Mouse (Mus musculus) CH12.LX (cell line): ENCODE measurements around the gene 9130019O22Rik. TPM values are rescaled to one million over a fixed set of nuclear protein-coding genes. Genes with fewer than 3 reads are reported as not detected.
A peak's percentile ranks its signal among the peaks of the same experiment; 100 is the strongest.
"Not testable (repeated sequence)": the region's sequence is repeated elsewhere in the genome, so short reads cannot be mapped to it uniquely, and the experiment has no call there.

Source experiments
- DNase-seq: peaks from one replicate; pipeline ENCODE4 v3.0.0-alpha.2; 2013; ENCODE audit errors: extremely low read depth
- H3K27ac ChIP-seq: 2 replicates; pipeline ENCODE4 v1.5.1; 2012; ENCODE audit warnings: low read depth, mild to moderate bottlenecking, control low read depth, moderate library complexity; ENCODE audit not compliant: insufficient read depth
- H3K27me3 ChIP-seq: replicated peaks from 2 replicates; pipeline ENCODE3; 2012; ENCODE audit warnings: inconsistent platforms
- H3K36me3 ChIP-seq, 2 experiments: replicated peaks in 1 of 2; 2 replicates each; pipeline versions ENCODE3 to v1.6.1; 2012; ENCODE audit warnings: inconsistent platforms in 1 of 2, low read length in 1 of 2, mild to moderate bottlenecking in 1 of 2, mixed read lengths in 1 of 2, moderate library complexity in 1 of 2; ENCODE audit not compliant: control insufficient read depth in 1 of 2, insufficient read depth in 1 of 2
- H3K4me1 ChIP-seq, 2 experiments: 2 replicates each; pipeline ENCODE4 v1.6.1; 2012; ENCODE audit warnings: inconsistent platforms in 1 of 2, moderate library complexity in 1 of 2; ENCODE audit not compliant: insufficient read depth in 2 of 2, control insufficient read depth in 1 of 2
- H3K4me2 ChIP-seq: 2 replicates; pipeline ENCODE4 v1.6.1; 2012; ENCODE audit warnings: low read depth, mild to moderate bottlenecking, control low read depth; ENCODE audit not compliant: poor library complexity, insufficient read depth, severe bottlenecking
- H3K4me3 ChIP-seq, 3 experiments: fragments of 150-350 bp in 1 of 3; sonication (generic) in 1 of 3; replicated peaks in 1 of 3; 2 replicates each; pipeline versions ENCODE3 to v1.5.1; 2011 to 2012; ENCODE audit warnings: low read depth in 2 of 3, low read length in 2 of 3, mild to moderate bottlenecking in 2 of 3, moderate library complexity in 2 of 3, control low read depth in 1 of 3, improper control_type of control experiment in 1 of 3, inconsistent platforms in 1 of 3, mixed read lengths in 1 of 3; ENCODE audit not compliant: poor library complexity in 1 of 3
- H3K79me2 ChIP-seq: replicated peaks from 2 replicates; pipeline ENCODE4 v1.6.1; 2012; ENCODE audit warnings: mild to moderate bottlenecking, moderate library complexity; ENCODE audit not compliant: control insufficient read depth, poor library complexity, insufficient read depth, severe bottlenecking; ENCODE audit errors: extremely low read depth
- H3K9ac ChIP-seq: 2 replicates; pipeline ENCODE4 v1.6.1; 2012; ENCODE audit warnings: low read depth, mild to moderate bottlenecking, control low read depth, moderate library complexity; ENCODE audit not compliant: insufficient read depth
- H3K9me3 ChIP-seq: replicated peaks from 2 replicates; pipeline ENCODE3; 2012; ENCODE audit warnings: low read length, inconsistent platforms, mixed read lengths
- CTCF ChIP-seq, 2 experiments: IDR thresholded peaks in 1 of 2; conservative IDR thresholded peaks in 1 of 2; 2 replicates each; pipeline ENCODE4 v1.5.1; 2011 to 2012; ENCODE audit warnings: low read depth in 2 of 2, low read length in 2 of 2, improper control_type of control experiment in 1 of 2, inconsistent platforms in 1 of 2, mild to moderate bottlenecking in 1 of 2, moderate library complexity in 1 of 2
- ELF1 ChIP-seq: IDR thresholded peaks from 2 replicates; pipeline ENCODE4 v1.6.1; 2014; ENCODE audit warnings: low read depth, mild to moderate bottlenecking, inconsistent platforms, low read length, improper control_type of control experiment
- JUND ChIP-seq: conservative IDR thresholded peaks from 2 replicates; pipeline ENCODE4 v1.6.1; 2011; ENCODE audit warnings: low read depth, low read length, improper control_type of control experiment
- MAFK ChIP-seq: IDR thresholded peaks from 2 replicates; pipeline ENCODE4 v1.6.1; 2011; ENCODE audit warnings: low read length, improper control_type of control experiment; ENCODE audit not compliant: insufficient replicate concordance
- MYC ChIP-seq: IDR thresholded peaks from 2 replicates; pipeline ENCODE4 v1.6.1; 2011; ENCODE audit warnings: low read depth, mild to moderate bottlenecking, improper control_type of control experiment, low read length
- NRF1 ChIP-seq: IDR thresholded peaks from 2 replicates; pipeline ENCODE4 v1.6.1; 2014; ENCODE audit warnings: low read depth, mild to moderate bottlenecking, inconsistent platforms, low read length, improper control_type of control experiment, moderate library complexity
- PAX5 ChIP-seq: IDR thresholded peaks from 2 replicates; pipeline ENCODE4 v1.6.1; 2012; ENCODE audit warnings: low read length, inconsistent platforms, mixed read lengths
- POLR2AphosphoS2 ChIP-seq: IDR thresholded peaks from 2 replicates; pipeline ENCODE4 v1.6.1; 2011; ENCODE audit warnings: low read depth, low read length, improper control_type of control experiment
- RAD21 ChIP-seq: IDR thresholded peaks from 2 replicates; pipeline ENCODE4 v1.6.1; 2011; ENCODE audit warnings: low read depth, mild to moderate bottlenecking, low read length, improper control_type of control experiment, moderate library complexity
- SMC3 ChIP-seq: IDR thresholded peaks from 2 replicates; pipeline ENCODE4 v1.6.1; 2011; ENCODE audit warnings: low read depth, low read length, improper control_type of control experiment
- dilution Hi-C: fragments of 300-500 bp; cut with MboI; formaldehyde crosslinking; loops from 2 replicates; pipeline ENCODE4 v1.14.3; 2020; ENCODE audit warnings: low sequenced_read_pairs; ENCODE audit not compliant: extremely low pct_unique_long_range_greater_than_20kb, extremely low pct_ligation_motif_present
- in situ Hi-C: fragments of 300-500 bp; cut with MboI; formaldehyde crosslinking; loops from 3 replicates; pipeline ENCODE4 v1.14.3; 2019; ENCODE audit warnings: low sequenced_read_pairs, low pct_ligation_motif_present, low pct_unique_long_range_greater_than_20kb, mixed read lengths
- polyA plus RNA-seq: library from polyadenylated mRNA; unstranded; fragments of >175 nt; gene quantifications from 2 replicates; pipeline ENCODE4 v1.2.1, GENCODE M21; 2012; ENCODE audit warnings: low read depth; ENCODE audit not compliant: insufficient read length
- total RNA-seq, 2 experiments: library from RNA; depleted of rRNA; stranded (reverse); fragments of 300-350 nt in 1 of 2; fragments of >200 nt in 1 of 2; gene quantifications; 2 replicates each; pipeline ENCODE4 v1.2.3; 2012 to 2014

The 9130019O22Rik gene
- total and polyA plus RNA-seq, 3 experiments: 3.3 to 4.2 (median 4.0) TPM

- in situ Hi-C loops: no loop called here
- TF ChIP-seq MYC (0 out of 2 replicates have a peak, but pooled peaks have one; percentile 11), PAX5 (no peak), MAFK (no peak), POLR2AphosphoS2 (no peak), RAD21 (peak; percentile 79), SMC3 (peak; percentile 49), JUND (no peak), CTCF (conservative IDR thresholded peaks at IDR 0.05 in 1 of 2, IDR thresholded peaks at IDR 0.05 in 1 of 2; ENCODE audit: low read depth in 2 of 2, low read length in 2 of 2) (peak in 1 of 2 experiments; percentile 77; a peak in 2 of 4 replicates)
- TF ChIP-seq, all 38 proteins: peak for 4
- Histone ChIP-seq H3K79me2 (no peaks in the 10 kb centered on the region), H3K4me2 (no peak overlapping the region), H3K9ac (no peak overlapping the region), H3K27me3 (peaks cover 4% of the 10 kb centered on the region), H3K36me3 (peaks cover 10 to 25% of the 10 kb centered on the region in 2 experiments), H3K4me3 (no peak overlapping the region), H3K9me3 (no peaks in the 10 kb centered on the region), H3K27ac (no peak overlapping the region), H3K4me1 (peaks cover 0 to 11% of the 10 kb centered on the region in 2 experiments; a peak in 2 of 4 replicates)
- peak; percentile 44 for DNase-seq
- dilution Hi-C loops: no loop called here
These were observed 44.6 kb downstream of the 9130019O22Rik start for GRCm38 (mm10) chr7:127342332-127342731.

GRCm38 (mm10) chr7:127341861-127342260 lies 45.1 kb downstream of the 9130019O22Rik start:
- peaks cover 10 to 25% of the 10 kb centered on the region in 2 experiments for H3K36me3 ChIP-seq
- H3K27ac ChIP-seq, H3K4me2 ChIP-seq, DNase-seq, H3K9ac ChIP-seq, H3K9me3 ChIP-seq, H3K4me3 ChIP-seq, in situ Hi-C loops, H3K79me2 ChIP-seq, dilution Hi-C loops, H3K27me3 ChIP-seq, H3K4me1 ChIP-seq: not testable (repeated sequence)

GRCm38 (mm10) chr7:127341356-127341755 lies 45.6 kb downstream of the 9130019O22Rik start:
- no peak overlapping the region for H3K27ac ChIP-seq
- peaks cover 10 to 25% of the 10 kb centered on the region in 2 experiments for H3K36me3 ChIP-seq
- no peaks in the 10 kb centered on the region for H3K79me2 ChIP-seq
- no peak overlapping the region for H3K4me3 ChIP-seq
- no peaks in the 10 kb centered on the region for H3K9me3 ChIP-seq
- peaks cover 0 to 6% of the 10 kb centered on the region in 2 experiments; a peak in 2 of 4 replicates for H3K4me1 ChIP-seq
- in situ Hi-C loops: no loop called here
- dilution Hi-C loops: no loop called here
- no peaks in the 10 kb centered on the region for H3K27me3 ChIP-seq
- DNase-seq: no peak
- no peak overlapping the region for H3K9ac ChIP-seq
- H3K4me2 ChIP-seq: no peak overlapping the region
- TF ChIP-seq ELF1: no peak
- TF ChIP-seq NRF1: no peak
